In genomic region chr3:138197556-138197955, GRCm38 (mm10) we compare ENCODE assay signal across 12 mouse cellular contexts. TPM values are rescaled to one million over a fixed set of nuclear protein-coding genes. Genes with fewer than 3 reads are reported as not detected.
DNase-seq lines count a peak whose midpoint lies in the region; ATAC-seq and TF ChIP-seq lines count a peak whose summit lies in the region.
"Had no signal": no experiment of that assay in that cellular context is flagged by ENCODE, and none has a peak within 500 bp of the region (broad histone marks: within the 10 kb centered on the region; RNA-seq: fewer than 3 reads in every experiment).

No protein-coding gene starts in this region.

- no peak for TF ChIP-seq CTCF in gastrocnemius, adult 2 months (IDR thresholded peaks at IDR 0.05)
- no peak for TF ChIP-seq CTCF in kidney, postnatal 0 days (IDR thresholded peaks at IDR 0.05; ENCODE audit: low read depth)
- TF ChIP-seq CTCF in Patski (IDR thresholded peaks at IDR 0.05): no peak

- H3K36me3 ChIP-seq in kidney, postnatal 0 days (ENCODE audit: insufficient read depth, low read length): no peaks in the 10 kb centered on the region
- no peaks in the 10 kb centered on the region for H3K36me3 ChIP-seq in midbrain, embryonic 15.5 days (replicated peaks)
- H3K36me3 ChIP-seq: hindbrain, embryonic 15.5 days; stomach, embryonic 15.5 days had no signal

- 60% methylated on average over 9 of the region's 9 CpGs for WGBS in kidney, postnatal 0 days
- WGBS in midbrain, embryonic 15.5 days: 64% methylated on average over 9 of the region's 9 CpGs

- POLR2A ChIA-PET in Patski (lab: Charles Lee): interaction anchor here (1.1 kb wide), 2 partner anchors 23 to 24 kb away, joined by 3 to 5 read pairs; no protein-coding TSS in a partner anchor

- peak overlapping the region; percentile 35 for H3K4me2 ChIP-seq in kidney, postnatal 0 days (ENCODE audit: low read length)
- H3K4me2 ChIP-seq in midbrain, embryonic 15.5 days: no peak overlapping the region; the same call in 1 of the 2 replicates

- H3K27ac ChIP-seq in gastrocnemius, adult 2 months: peak overlapping the region; percentile 63
- H3K27ac ChIP-seq in kidney, postnatal 0 days: no peak overlapping the region
- no peak overlapping the region for H3K27ac ChIP-seq in midbrain, embryonic 15.5 days
- H3K27ac ChIP-seq: stomach, embryonic 15.5 days had no signal

- intact Hi-C loops in gastrocnemius, adult 2 months (cut with DNase I): loop anchor here (5.0 kb wide), 1 partner anchor 245 kb away; the partner anchor contains the start of gene Adh5
- intact Hi-C loops in left cerebral cortex, postnatal 10 days (cut with DNase I): loop anchor here (5.0 to 10.0 kb wide), 2 partner anchors 207 to 235 kb away; no protein-coding TSS in a partner anchor

- H3K9me3 ChIP-seq in kidney, postnatal 0 days (replicated peaks; ENCODE audit: low read length): no peaks in the 10 kb centered on the region
- H3K9me3 ChIP-seq in midbrain, embryonic 15.5 days: no peaks in the 10 kb centered on the region
- H3K9me3 ChIP-seq: hindbrain, embryonic 15.5 days; stomach, embryonic 15.5 days had no signal

- 0 out of 2 replicates have a peak, but pooled peaks cover 5% of the 10 kb centered on the region for H3K4me1 ChIP-seq in kidney, postnatal 0 days (replicated peaks; ENCODE audit: insufficient read depth, low read length)
- H3K4me1 ChIP-seq in midbrain, embryonic 15.5 days: no peaks in the 10 kb centered on the region; the same call in 1 of the 2 replicates
- H3K4me1 ChIP-seq: stomach, embryonic 15.5 days had no signal

- ATAC-seq in kidney, postnatal 0 days (replicated peaks; ENCODE audit: low FRiP score, low read depth): no peak
- ATAC-seq in Patski: peak; percentile 44
- ATAC-seq in midbrain, embryonic 15.5 days (replicated peaks): peak; percentile 35

- CTCF ChIA-PET in Patski (lab: Charles Lee): interaction anchor here (0.8 to 5.1 kb wide), 38 partner anchors 9 to 418 kb away, joined by 3 to 92 read pairs (median 6); partner anchors contain the start of genes Adh5, Adh7 and Mttp

- in situ Hi-C loops in Patski (cut with MboI; ENCODE audit: low pct_unique_long_range_greater_than_20kb): loop anchor here (5.0 to 25.0 kb wide), 5 partner anchors 40 to 990 kb away; no protein-coding TSS in a partner anchor

- H3K27me3 ChIP-seq in kidney, postnatal 0 days (ENCODE audit: insufficient read depth, low read length): no peaks in the 10 kb centered on the region
- H3K27me3 ChIP-seq in Patski: no peaks in the 10 kb centered on the region
- no peaks in the 10 kb centered on the region for H3K27me3 ChIP-seq in midbrain, embryonic 15.5 days (replicated peaks)
- H3K27me3 ChIP-seq: hindbrain, embryonic 15.5 days; stomach, embryonic 15.5 days had no signal

- H3K9ac ChIP-seq in kidney, postnatal 0 days (ENCODE audit: low read depth, low read length): no peak overlapping the region
- no peak overlapping the region for H3K9ac ChIP-seq in midbrain, embryonic 15.5 days
- H3K9ac ChIP-seq: liver, postnatal 0 days; stomach, embryonic 15.5 days had no signal

- DNase-seq in gastrocnemius, adult 2 months: peak; percentile 28
- no peak for DNase-seq in gastrocnemius, adult 8-10 months (ENCODE audit: low spot score in 2 of 2)
- DNase-seq in kidney, postnatal 0 days (ENCODE audit: low spot score): no peak
- DNase-seq in kidney, adult 9 months: no peak
- no peak for DNase-seq in Patski (ENCODE audit: low read depth, low spot score)
- DNase-seq in left cerebral cortex, postnatal 10 days (ENCODE audit: extremely low spot score in 1 of 2, low spot score in 2 of 2): no peak

- H3K4me3 ChIP-seq in gastrocnemius, adult 2 months: peak overlapping the region; percentile 68
- no peak overlapping the region for H3K4me3 ChIP-seq in kidney, postnatal 0 days (replicated peaks; ENCODE audit: low read depth, low read length)
- no peak overlapping the region for H3K4me3 ChIP-seq in midbrain, embryonic 15.5 days

RNA-seq across cellular contexts. Expression of gene 4930579F01Rik, which starts 3.9 kb away (rescaled TPM):
- total RNA-seq in gastrocnemius, adult 2 months (2021): not detected
- total RNA-seq in gastrocnemius, adult 8-10 months (2022): not detected
- 0.14 and 0.40 TPM in 2 replicates for polyA plus RNA-seq in kidney, postnatal 0 days (2015; fragmentation: Nextera tagmentation; extraction: Ambion mirVana)
- not detected for polyA plus RNA-seq in Patski (2021)
- not detected in 2 replicates for polyA plus RNA-seq in midbrain, embryonic 15.5 days (2015; fragmentation: Nextera tagmentation; extraction: Ambion mirVana)
- not detected for total RNA-seq in left cerebral cortex, postnatal 10 days (2021)
- total RNA-seq: left cerebral cortex, postnatal 36 days had no signal
- polyA plus RNA-seq: activated CD4-positive, CD25-positive, alpha-beta regulatory T cell, adult 4 months; liver, postnatal 0 days had no signal

RNA-seq across cellular contexts. Expression of gene Adh7, which starts 20.0 kb away (rescaled TPM):
- under 1 TPM; 0.48 to 0.53 TPM for total RNA-seq in gastrocnemius, adult 2 months (2021)
- total RNA-seq in gastrocnemius, adult 8-10 months (2022): under 1 TPM; 0.12 to 0.88 (median 0.37) TPM
- 0.55 and 0.88 TPM in 2 replicates for polyA plus RNA-seq in kidney, postnatal 0 days (2015; fragmentation: Nextera tagmentation; extraction: Ambion mirVana)
- 5.8 TPM for polyA plus RNA-seq in Patski (2021)
- 1.2 and 1.4 TPM in 2 replicates for polyA plus RNA-seq in midbrain, embryonic 15.5 days (2015; fragmentation: Nextera tagmentation; extraction: Ambion mirVana)
- total RNA-seq in left cerebral cortex, postnatal 10 days (2021): under 1 TPM; 0.10 to 0.49 TPM
- polyA plus RNA-seq: activated CD4-positive, CD25-positive, alpha-beta regulatory T cell, adult 4 months had no signal

RNA-seq across cellular contexts. Expression of gene Mttp, which starts 52.8 kb away (rescaled TPM):
- 1 to 10 TPM; 1.0 to 2.0 TPM for total RNA-seq in gastrocnemius, adult 2 months (2021)
- 1 to 10 TPM; 1.3 to 2.5 (median 1.5) TPM for total RNA-seq in gastrocnemius, adult 8-10 months (2022)
- polyA plus RNA-seq in kidney, postnatal 0 days (2015; fragmentation: Nextera tagmentation; extraction: Ambion mirVana): 6.9 and 7.0 TPM in 2 replicates
- polyA plus RNA-seq in Patski (2021): 7.9 TPM
- polyA plus RNA-seq in midbrain, embryonic 15.5 days (2015; fragmentation: Nextera tagmentation; extraction: Ambion mirVana): 8.3 and 10.9 TPM in 2 replicates
- total RNA-seq in left cerebral cortex, postnatal 10 days (2021): 1 to 10 TPM; 4.4 to 4.9 TPM

RNA-seq across cellular contexts. Expression of gene Trmt10a, which starts 54.3 kb away (rescaled TPM):
- 1 to 10 TPM; 1.6 to 2.1 TPM for total RNA-seq in gastrocnemius, adult 2 months (2021)
- total RNA-seq in gastrocnemius, adult 8-10 months (2022): 1 to 10 TPM in 3 of 4 experiments, under 1 TPM in 1; 0.80 to 2.5 (median 2.1) TPM
- 9.5 and 13.2 TPM in 2 replicates for polyA plus RNA-seq in kidney, postnatal 0 days (2015; fragmentation: Nextera tagmentation; extraction: Ambion mirVana)
- 17.0 TPM for polyA plus RNA-seq in Patski (2021)
- polyA plus RNA-seq in midbrain, embryonic 15.5 days (2015; fragmentation: Nextera tagmentation; extraction: Ambion mirVana): 6.5 and 7.3 TPM in 2 replicates
- total RNA-seq in left cerebral cortex, postnatal 10 days (2021): 1 to 10 TPM; 4.1 to 7.7 TPM
